Mouse (Mus musculus): ENCODE data around the gene Trim47. TPM values are rescaled to one million over a fixed set of nuclear protein-coding genes. Genes with fewer than 3 reads are reported as not detected.

Trim47 gene
- polyA plus RNA-seq, 1 experiment from 2014 or later, result 76.1 TPM

DNA sequence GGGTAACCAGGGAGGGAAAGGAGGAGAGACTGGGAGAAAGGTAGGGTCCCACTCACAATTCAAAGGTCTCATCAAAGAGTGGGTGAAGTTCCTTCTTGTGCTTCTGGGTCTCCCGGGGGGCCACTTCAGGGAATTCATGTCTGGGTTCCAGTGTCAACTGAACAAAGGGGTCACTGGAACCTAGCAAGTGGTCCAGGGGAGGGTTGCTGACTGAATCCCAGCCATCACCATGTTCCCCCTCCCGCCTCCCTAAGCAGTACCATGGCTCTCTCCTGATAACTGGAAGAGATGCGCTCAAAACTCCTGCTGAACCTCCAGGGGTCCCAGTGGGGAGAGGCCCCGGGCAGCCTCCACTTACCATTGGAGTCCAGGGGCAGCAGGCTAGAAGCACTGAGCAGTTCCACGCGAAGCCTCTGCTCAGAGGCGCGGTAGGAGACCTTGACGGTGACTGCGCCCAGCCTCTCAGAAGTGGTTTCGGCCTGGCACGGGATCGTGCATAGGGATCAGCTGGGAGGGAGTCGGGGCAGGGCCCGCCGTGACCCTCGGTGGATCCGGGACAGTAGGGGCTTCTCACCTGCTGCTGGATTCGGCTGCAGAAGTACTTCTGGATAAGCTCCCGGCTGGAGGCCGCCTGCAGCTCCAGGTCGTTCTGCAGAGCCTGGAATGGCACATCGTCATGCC, 62.7 kb downstream of the Trim47 start:
- CTCF ChIA-PET, result no interaction called here
- in situ Hi-C loops (cut with MboI; ENCODE audit: low pct_unique_long_range_greater_than_20kb), result no loop called here

DNA sequence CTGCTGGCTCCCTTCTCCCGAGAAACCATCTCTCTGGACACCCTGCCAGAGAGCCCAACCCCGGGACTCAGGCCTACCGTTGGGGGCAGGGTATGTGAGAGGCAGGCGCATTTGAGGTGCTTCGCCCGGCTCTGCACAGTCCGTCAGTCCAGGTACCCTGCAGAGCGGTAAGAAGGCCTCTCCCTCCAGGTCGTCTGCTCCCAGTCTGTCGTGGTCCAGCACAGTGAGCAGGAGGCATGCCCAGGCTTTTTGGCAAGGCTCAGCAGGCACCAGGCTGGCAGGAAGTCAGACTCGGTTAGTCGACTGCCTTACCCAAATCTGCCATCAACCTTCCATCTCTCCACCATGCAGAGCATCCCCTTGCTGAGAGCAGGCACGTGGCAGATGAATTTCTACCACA, 63.4 kb downstream of the Trim47 start:
- in situ Hi-C loops (cut with MboI; ENCODE audit: low pct_unique_long_range_greater_than_20kb), result no loop called here
- ChIA-PET POLR2A (no interaction called here), CTCF (no interaction called here)
- H3K27me3 ChIP-seq, result no peaks in the 10 kb centered on the region
- TF ChIP-seq CTCF (IDR thresholded peaks at IDR 0.05), result no peak
- DNase-seq (ENCODE audit: low read depth, low spot score), result no peak
- no peak for ATAC-seq

More for the DNA sequence above, 62.7 kb downstream of the Trim47 start:
- POLR2A ChIA-PET, result interaction anchor here (0.7 kb wide), 1 partner anchor 42 kb away, joined by 3 read pairs; no protein-coding TSS in a partner anchor
- ATAC-seq (no peak), DNase-seq (ENCODE audit: low read depth, low spot score) (no peak)
- TF ChIP-seq CTCF (IDR thresholded peaks at IDR 0.05), result no peak
- H3K27me3 ChIP-seq, result no peaks in the 10 kb centered on the region

DNA sequence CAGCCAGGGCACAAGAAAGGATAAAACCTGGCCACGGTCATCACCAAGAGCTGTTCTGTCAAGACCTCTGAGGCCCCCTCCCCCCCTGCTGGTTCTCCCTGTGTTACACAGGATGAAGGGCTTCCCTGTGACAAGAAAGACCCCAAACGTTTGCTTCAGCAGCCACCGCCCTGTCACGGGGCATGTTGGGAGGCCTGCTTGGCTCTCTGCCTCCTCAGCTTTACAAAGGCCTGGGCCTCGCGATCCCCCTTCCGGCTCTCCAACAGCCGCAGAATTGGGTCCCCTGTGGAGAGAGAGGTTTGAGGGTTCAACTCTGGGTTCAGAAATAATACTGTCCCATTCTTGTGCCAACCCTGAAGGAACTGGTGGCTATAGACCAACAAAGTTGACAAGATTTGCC, 64.5 kb downstream of the Trim47 start:
- no peaks in the 10 kb centered on the region for H3K27me3 ChIP-seq
- CTCF ChIA-PET, result no interaction called here
- DNase-seq (ENCODE audit: low read depth, low spot score), result no peak
- TF ChIP-seq CTCF (IDR thresholded peaks at IDR 0.05), result no peak
- in situ Hi-C loops (cut with MboI; ENCODE audit: low pct_unique_long_range_greater_than_20kb), result no loop called here
- POLR2A ChIA-PET, result no interaction called here
- no peak for ATAC-seq

DNA sequence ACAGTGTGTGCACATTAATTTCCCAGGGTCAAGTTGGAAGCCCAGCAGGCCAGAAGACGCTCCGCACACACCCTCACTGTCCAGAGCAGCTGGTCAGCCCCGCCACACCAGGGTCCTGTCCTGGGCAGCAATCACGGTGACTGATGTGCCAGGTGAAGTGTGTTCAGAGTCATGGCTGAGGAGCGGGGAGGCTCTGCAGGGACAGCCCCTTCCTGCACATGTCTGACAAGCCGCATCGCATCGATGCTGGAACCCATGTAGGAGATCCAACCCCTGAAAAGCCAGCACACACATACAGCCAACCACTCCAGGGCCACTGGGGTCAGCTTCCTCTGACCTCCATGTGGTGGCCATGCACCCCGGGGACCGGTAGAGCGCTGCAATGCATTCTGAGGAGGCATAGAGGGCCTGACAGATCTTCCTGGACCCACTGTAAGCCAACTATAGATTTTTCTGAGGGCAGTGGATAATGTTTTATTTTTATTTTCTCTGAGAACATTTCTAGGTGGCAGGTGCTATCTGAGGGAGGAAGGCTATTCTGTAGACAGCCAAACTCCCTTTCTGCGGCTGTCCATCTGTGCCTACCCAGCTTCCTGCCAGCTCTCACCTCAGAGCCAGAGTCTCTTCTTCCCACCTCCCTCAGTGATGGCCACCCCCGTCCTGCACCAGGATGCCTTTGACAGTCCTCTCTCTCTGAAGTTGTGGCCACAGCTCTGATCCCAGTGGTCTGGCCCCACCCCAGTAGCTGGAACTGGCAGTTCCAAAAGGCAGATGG, 65.2 kb downstream of the Trim47 start:
- CTCF ChIA-PET, result no interaction called here
- DNase-seq (ENCODE audit: low read depth, low spot score) (no peak), ATAC-seq (no peak)
- no peaks in the 10 kb centered on the region for H3K27me3 ChIP-seq
- no peak for TF ChIP-seq CTCF (IDR thresholded peaks at IDR 0.05)
- in situ Hi-C loops (cut with MboI; ENCODE audit: low pct_unique_long_range_greater_than_20kb), result no loop called here
- POLR2A ChIA-PET, result no interaction called here

DNA sequence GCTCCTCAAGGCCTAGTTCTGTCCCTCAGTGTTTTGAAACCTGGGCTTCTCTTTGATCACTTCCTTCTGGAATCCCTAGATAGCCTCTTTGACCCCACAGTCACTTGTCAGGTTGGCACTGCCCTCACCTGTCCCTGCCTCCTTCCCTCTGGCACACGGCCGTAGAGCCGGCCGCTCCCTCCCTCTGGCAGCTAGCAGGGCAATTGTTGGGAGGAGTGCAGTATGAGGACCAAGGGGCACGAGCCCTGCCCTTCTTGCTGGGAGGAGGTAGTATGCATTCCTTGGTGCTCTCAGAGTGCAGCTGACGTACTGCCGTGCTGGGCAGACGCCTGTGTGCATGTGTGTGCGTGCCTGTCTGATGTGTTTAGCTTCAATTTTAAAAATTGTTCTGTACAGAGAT, 66.4 kb downstream of the Trim47 start:
- H3K27me3 ChIP-seq, result no peaks in the 10 kb centered on the region
- in situ Hi-C loops (cut with MboI; ENCODE audit: low pct_unique_long_range_greater_than_20kb), result no loop called here
- ATAC-seq (no peak), DNase-seq (ENCODE audit: low read depth, low spot score) (no peak)
- TF ChIP-seq CTCF (IDR thresholded peaks at IDR 0.05), result no peak
- POLR2A ChIA-PET, result interaction anchor here (0.9 kb wide), 1 partner anchor 17 kb away, joined by 3 read pairs; no protein-coding TSS in a partner anchor
- CTCF ChIA-PET, result interaction anchor here (0.9 to 1.2 kb wide), 2 partner anchors 10 to 20 kb away, joined by 3 read pairs; no protein-coding TSS in a partner anchor

DNA sequence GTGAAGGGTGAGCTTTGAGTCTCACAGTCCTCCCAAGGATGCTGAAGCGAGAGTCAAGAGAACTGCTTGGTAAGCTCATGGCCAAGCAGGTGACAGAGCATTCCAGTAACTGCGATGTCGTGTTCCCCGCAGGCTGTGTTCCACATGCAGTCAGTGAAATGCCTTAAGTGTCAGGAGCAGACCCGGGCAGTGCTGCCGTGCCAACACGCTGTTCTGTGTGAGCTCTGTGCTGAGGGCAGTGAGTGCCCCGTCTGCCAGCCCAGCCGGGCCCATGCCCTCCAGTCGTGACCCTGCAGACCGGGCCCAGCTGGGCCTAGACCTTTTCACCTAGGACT, 67.4 kb downstream of the Trim47 start:
- in situ Hi-C loops (cut with MboI; ENCODE audit: low pct_unique_long_range_greater_than_20kb), result no loop called here
- ChIA-PET POLR2A (interaction anchor here (0.5 to 0.9 kb wide), 3 partner anchors 30 to 746 kb away, joined by 3 to 4 read pairs (median 3); partner anchors contain the start of gene Unk), CTCF (interaction anchor here (1.2 kb wide), 1 partner anchor 9 kb away, joined by 3 read pairs; no protein-coding TSS in a partner anchor)
- ATAC-seq, result no peak
- no peak for DNase-seq (ENCODE audit: low read depth, low spot score)
- TF ChIP-seq CTCF (IDR thresholded peaks at IDR 0.05), result no peak
- no peaks in the 10 kb centered on the region for H3K27me3 ChIP-seq

DNA sequence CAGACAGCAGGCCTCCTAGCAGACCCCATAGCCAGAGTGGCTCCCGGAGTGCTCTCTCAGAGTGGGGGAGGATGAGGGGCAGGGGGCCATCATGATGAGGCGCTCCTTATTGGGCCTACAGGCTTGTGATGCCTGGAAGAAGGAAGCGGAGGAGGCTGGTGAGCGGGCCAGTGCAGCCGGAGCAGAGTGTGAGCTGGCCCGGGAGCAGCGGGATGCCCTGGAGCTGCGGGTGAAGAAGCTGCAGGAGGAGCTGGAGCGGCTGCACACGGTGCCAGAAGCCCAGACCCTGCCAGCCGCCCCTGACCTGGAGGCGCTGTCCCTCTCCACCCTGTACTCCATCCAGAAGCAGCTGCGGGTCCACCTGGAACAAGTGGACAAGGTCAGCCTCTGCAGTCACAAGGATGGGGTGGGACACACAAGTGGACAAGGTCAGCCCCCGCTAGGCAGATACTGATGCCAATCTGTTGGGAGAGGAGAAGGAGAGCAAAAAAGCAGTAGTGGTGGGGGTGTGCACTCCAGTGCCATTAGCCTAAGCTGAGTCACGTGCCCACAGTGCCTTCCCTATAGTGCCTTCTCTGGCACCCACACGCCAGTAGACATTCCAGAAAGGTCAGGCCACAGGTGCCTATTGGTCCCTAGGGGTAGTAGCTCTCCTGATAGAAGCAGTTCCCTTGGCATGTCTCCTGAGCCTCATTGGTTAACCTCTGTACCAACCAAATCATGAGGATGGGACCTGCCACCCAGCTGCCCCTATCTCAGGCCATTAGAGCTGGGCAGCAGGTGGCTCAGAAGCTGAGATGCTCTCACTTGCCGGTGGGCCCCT, 67.9 kb downstream of the Trim47 start:
- no peaks in the 10 kb centered on the region for H3K27me3 ChIP-seq
- no peak for TF ChIP-seq CTCF (IDR thresholded peaks at IDR 0.05)
- CTCF ChIA-PET, result no interaction called here
- POLR2A ChIA-PET, result interaction anchor here (0.5 to 0.9 kb wide), 3 partner anchors 29 to 745 kb away, joined by 3 to 4 read pairs (median 3); partner anchors contain the start of gene Unk
- ATAC-seq (no peak), DNase-seq (ENCODE audit: low read depth, low spot score) (no peak)
- in situ Hi-C loops (cut with MboI; ENCODE audit: low pct_unique_long_range_greater_than_20kb), result no loop called here

DNA sequence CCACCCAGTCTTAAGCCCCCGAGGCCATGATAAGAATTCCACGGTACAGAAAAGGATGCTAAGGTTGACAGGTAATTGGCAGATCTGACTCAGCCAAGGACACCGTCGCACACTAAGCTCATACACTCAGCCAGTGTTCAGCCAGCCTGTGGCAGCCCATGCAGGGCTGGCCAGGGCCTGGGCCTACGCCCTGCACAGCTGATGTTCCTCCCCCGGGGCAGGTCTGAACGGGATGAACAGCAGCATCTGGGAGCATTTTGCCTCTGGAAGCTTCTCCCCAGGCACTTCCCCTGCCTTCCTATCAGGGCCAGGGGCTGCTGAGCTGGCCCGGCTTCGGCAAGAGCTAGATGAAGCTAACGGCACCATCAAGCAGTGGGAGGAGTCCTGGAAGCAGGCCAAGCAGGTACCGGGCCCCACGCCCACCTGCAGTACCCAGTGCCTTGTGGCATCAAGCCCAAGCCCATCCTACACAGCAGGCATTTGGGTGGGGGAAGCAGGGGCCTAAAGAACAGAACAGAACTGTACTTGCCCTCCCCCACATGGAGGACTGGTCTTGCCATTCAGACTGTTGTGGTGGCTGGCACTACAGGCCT, 68.9 kb downstream of the Trim47 start:
- ATAC-seq (no peak), DNase-seq (ENCODE audit: low read depth, low spot score) (no peak)
- CTCF ChIA-PET, result no interaction called here
- H3K27me3 ChIP-seq, result no peaks in the 10 kb centered on the region
- TF ChIP-seq CTCF (IDR thresholded peaks at IDR 0.05), result no peak
- in situ Hi-C loops (cut with MboI; ENCODE audit: low pct_unique_long_range_greater_than_20kb), result no loop called here
- POLR2A ChIA-PET, result no interaction called here

DNA sequence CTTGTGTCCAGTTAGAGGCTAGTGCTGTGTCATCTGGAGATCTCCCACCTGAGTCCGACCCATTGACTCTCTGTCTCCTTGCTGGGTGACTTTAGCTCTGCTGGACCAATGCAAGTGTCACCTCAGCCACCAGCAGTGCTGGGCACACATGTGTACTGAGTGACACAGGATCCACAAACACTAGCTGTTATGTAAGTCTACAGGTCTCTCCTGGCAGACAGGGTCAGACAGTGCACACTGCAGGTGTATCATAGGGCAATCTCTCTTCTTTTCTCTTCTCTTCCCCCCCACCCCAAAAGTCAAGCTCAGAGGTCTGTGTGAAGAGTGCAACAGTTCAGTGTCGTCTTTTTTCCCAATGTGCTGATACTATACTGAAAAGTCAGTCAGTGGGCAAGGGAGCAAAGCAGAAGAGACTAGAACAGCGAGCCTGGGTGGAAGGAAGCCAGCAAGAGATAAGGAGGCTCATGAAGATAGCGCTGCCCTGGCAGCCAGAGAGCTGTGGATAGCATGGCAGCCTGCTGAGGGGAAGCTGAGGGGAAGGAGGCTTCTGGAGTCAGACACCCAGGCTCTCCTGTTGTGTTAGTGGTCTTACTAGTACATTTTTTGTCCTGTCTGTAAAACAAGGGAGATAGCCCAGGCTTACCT, 69.7 kb downstream of the Trim47 start:
- no peaks in the 10 kb centered on the region for H3K27me3 ChIP-seq
- no peak for TF ChIP-seq CTCF (IDR thresholded peaks at IDR 0.05)
- DNase-seq (ENCODE audit: low read depth, low spot score) (no peak), ATAC-seq (no peak)
- POLR2A ChIA-PET, result no interaction called here
- CTCF ChIA-PET, result no interaction called here
- in situ Hi-C loops (cut with MboI; ENCODE audit: low pct_unique_long_range_greater_than_20kb), result no loop called here

DNA sequence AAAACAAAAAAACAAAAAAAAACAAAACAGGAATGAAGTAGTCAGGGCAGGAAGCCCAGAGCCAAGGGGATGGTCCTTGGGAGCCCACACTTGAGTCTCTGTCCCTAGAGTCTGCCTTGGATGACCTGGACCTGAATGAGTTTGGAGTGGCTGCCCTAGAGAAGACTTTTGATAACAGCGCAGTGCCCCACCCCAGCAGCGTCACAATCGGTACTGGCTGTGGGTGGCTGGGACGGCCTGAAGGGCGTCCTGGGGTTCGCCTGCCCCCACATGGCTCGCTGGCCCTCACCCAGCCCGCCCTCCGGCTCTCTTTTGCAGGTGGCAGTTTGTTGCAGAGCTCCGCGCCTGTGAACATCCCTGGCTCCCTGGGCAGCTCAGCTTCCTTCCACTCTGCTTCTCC, 71.1 kb downstream of the Trim47 start:
- DNase-seq (ENCODE audit: low read depth, low spot score), result no peak
- no peak for TF ChIP-seq CTCF (IDR thresholded peaks at IDR 0.05)
- CTCF ChIA-PET, result no interaction called here
- in situ Hi-C loops (cut with MboI; ENCODE audit: low pct_unique_long_range_greater_than_20kb), result no loop called here
- POLR2A ChIA-PET, result no interaction called here
- no peak for ATAC-seq
- H3K27me3 ChIP-seq, result no peaks in the 10 kb centered on the region

Other genes starting within 250 kb of the Trim47 start
- 1.6 TPM for gene Smim5, start 227.2 kb downstream of the Trim47 start, polyA plus RNA-seq (2021)
- gene Smim6, start 215.2 kb downstream of the Trim47 start, polyA plus RNA-seq (2021), result 0.53 TPM
- gene Sap30bp, start 193.9 kb downstream of the Trim47 start, polyA plus RNA-seq (2021), result 46.3 TPM
- gene Recql5, start 193.7 kb downstream of the Trim47 start, polyA plus RNA-seq (2021), result 20.9 TPM
- 0.06 TPM for gene Itgb4, start 152.5 kb downstream of the Trim47 start, polyA plus RNA-seq (2021)
- gene Galk1, start 114.5 kb downstream of the Trim47 start, polyA plus RNA-seq (2021), result 100 TPM
- 1,066 TPM for gene H3f3b, start 99.2 kb downstream of the Trim47 start, polyA plus RNA-seq (2021)
- 24.9 TPM for gene Unk, start 96.9 kb downstream of the Trim47 start, polyA plus RNA-seq (2021)
- gene Unc13d, start 49.2 kb downstream of the Trim47 start, polyA plus RNA-seq (2021), result 0.33 TPM
- gene Wbp2, start 40.2 kb downstream of the Trim47 start, polyA plus RNA-seq (2021), result 255 TPM
- gene Trim65, start 3.9 kb upstream of the Trim47 start, polyA plus RNA-seq (2021), result 10.1 TPM
- gene Mrpl38, start 11.7 kb upstream of the Trim47 start, polyA plus RNA-seq (2021), result 89.7 TPM
- 49.2 TPM for gene Fbf1, start 41.0 kb upstream of the Trim47 start, polyA plus RNA-seq (2021)
- 53.6 TPM for gene Ten1, start 71.6 kb upstream of the Trim47 start, polyA plus RNA-seq (2021)
- 67.1 TPM for gene Acox1, start 71.8 kb upstream of the Trim47 start, polyA plus RNA-seq (2021)
- 0.05 TPM for gene Evpl, start 110.9 kb upstream of the Trim47 start, polyA plus RNA-seq (2021)
- gene Srp68, start 147.0 kb upstream of the Trim47 start, polyA plus RNA-seq (2021), result 90.1 TPM
- gene Galr2, start 153.7 kb upstream of the Trim47 start, polyA plus RNA-seq (2021), result 2.2 TPM
- gene Exoc7, start 180.0 kb upstream of the Trim47 start, polyA plus RNA-seq (2021), result 63.6 TPM
- 8.6 TPM for gene Foxj1, start 208.2 kb upstream of the Trim47 start, polyA plus RNA-seq (2021)

Measured in Patski (cell line).